In genomic region chr11:115110271-115110670, GRCm38 (mm10) we compare ENCODE assay signal across 34 mouse cellular contexts. TPM values are rescaled to one million over a fixed set of nuclear protein-coding genes. Genes with fewer than 3 reads are reported as not detected.
"Had no signal": no experiment of that assay in that cellular context is flagged by ENCODE, and none has a peak within 500 bp of the region (broad histone marks: within the 10 kb centered on the region; RNA-seq: fewer than 3 reads in every experiment).

No protein-coding gene starts in this region.

- H3K9ac ChIP-seq: forebrain, postnatal 0 days; heart, embryonic 13.5 days; heart, embryonic 15.5 days; hindbrain, embryonic 13.5 days; hindbrain, embryonic 15.5 days; kidney, embryonic 15.5 days; limb, embryonic 13.5 days; limb, embryonic 15.5 days had no signal

- H3K4me2 ChIP-seq: heart, embryonic 11.5 days; heart, embryonic 13.5 days; heart, embryonic 15.5 days; hindbrain, embryonic 13.5 days; hindbrain, embryonic 15.5 days; kidney, embryonic 15.5 days; limb, embryonic 13.5 days; limb, embryonic 15.5 days had no signal

- H3K27me3 ChIP-seq: heart, embryonic 13.5 days; heart, embryonic 15.5 days; hindbrain, embryonic 13.5 days; hindbrain, embryonic 15.5 days; kidney, embryonic 15.5 days; limb, embryonic 13.5 days; limb, embryonic 15.5 days had no signal

- H3K27ac ChIP-seq: heart, adult 2 months; heart, embryonic 13.5 days; heart, embryonic 15.5 days; hindbrain, embryonic 13.5 days; hindbrain, embryonic 15.5 days; hindbrain, postnatal 0 days; kidney, embryonic 15.5 days; layer of hippocampus, adult 2 months; limb, embryonic 13.5 days; limb, embryonic 15.5 days had no signal

- H3K4me1 ChIP-seq: kidney, embryonic 15.5 days had no signal

- ATAC-seq: forebrain, postnatal 0 days; hindbrain, postnatal 0 days; intestine, embryonic 16.5 days had no signal

- H3K36me3 ChIP-seq: heart, embryonic 13.5 days; heart, embryonic 15.5 days; hindbrain, embryonic 13.5 days; hindbrain, embryonic 15.5 days; kidney, embryonic 15.5 days; limb, embryonic 13.5 days; limb, embryonic 15.5 days had no signal

- H3K9me3 ChIP-seq: heart, embryonic 13.5 days; heart, embryonic 15.5 days; hindbrain, embryonic 13.5 days; hindbrain, embryonic 15.5 days; kidney, embryonic 15.5 days; limb, embryonic 13.5 days; limb, embryonic 15.5 days had no signal

- H3K4me3 ChIP-seq: heart, adult 2 months; heart, embryonic 13.5 days; heart, embryonic 15.5 days; hindbrain, embryonic 13.5 days; hindbrain, embryonic 15.5 days; kidney, embryonic 15.5 days; layer of hippocampus, adult 2 months; limb, embryonic 13.5 days; limb, embryonic 15.5 days had no signal

- DNase-seq: forebrain, postnatal 0 days; gastrocnemius, postnatal 14 days; gastrocnemius, postnatal 36 days; heart, adult 11 months; heart, adult 2 months; heart, postnatal 14 days; heart, postnatal 36 days; kidney, adult 11 months; kidney, adult 2 months; kidney, adult 9 months; kidney, postnatal 10 days; kidney, postnatal 25 days; kidney, postnatal 4 days; layer of hippocampus, postnatal 36 days; left cerebral cortex, postnatal 4 days had no signal

RNA-seq across cellular contexts. Expression of gene Cd300lf, which starts 23.5 kb away (rescaled TPM):
- total RNA-seq: gastrocnemius, adult 18-20 months; gastrocnemius, postnatal 14 days; gastrocnemius, postnatal 36 days; hindbrain, postnatal 0 days had no signal

RNA-seq across cellular contexts. Expression of gene Cd300e, which starts 48.3 kb away (rescaled TPM):
- total RNA-seq: forebrain, postnatal 0 days; gastrocnemius, adult 18-20 months; gastrocnemius, postnatal 14 days; gastrocnemius, postnatal 36 days; hematopoietic stem cell, adult 5-6 weeks; hindbrain, postnatal 0 days; layer of hippocampus, postnatal 10 days; layer of hippocampus, postnatal 36 days; left cerebral cortex, adult 18-20 months; left cerebral cortex, postnatal 10 days; left cerebral cortex, postnatal 25 days; left cerebral cortex, postnatal 4 days had no signal
- polyA plus RNA-seq: forebrain, postnatal 0 days; heart, embryonic 11.5 days; heart, embryonic 13.5 days; heart, embryonic 15.5 days; hindbrain, embryonic 11.5 days; hindbrain, embryonic 13.5 days; hindbrain, embryonic 15.5 days; kidney, embryonic 15.5 days; limb, embryonic 11.5 days had no signal
